Mouse (Mus musculus): Measurements from ENCODE around the gene Elfn2.

- TF ChIP-seq CTCF (IDR thresholded peaks at IDR 0.05; ENCODE audit: extremely low read depth, insufficient read length, insufficient replicate concordance, low read depth, low read length) (no peak), POLR2A (IDR thresholded peaks at IDR 0.05; ENCODE audit: low read depth, low read length) (no peak)
Measured at GRCm38 (mm10) chr15:78731830-78732229, 13.3 kb upstream of the Elfn2 start.
